Mouse (Mus musculus) forebrain, embryonic 10.5 days (tissue): Measurements from ENCODE around the gene Tet3. TPM values are rescaled to one million over a fixed set of nuclear protein-coding genes. Genes with fewer than 3 reads are reported as not detected.
"Not testable (repeated sequence)": the region's sequence is repeated elsewhere in the genome, so short reads cannot be mapped to it uniquely, and the experiment has no call there.

Experiments used
- DNase-seq: peaks from one replicate; pipeline ENCODE4 v3.0.0-alpha.2; 2017; ENCODE audit warnings: low spot score; ENCODE audit errors: extremely low spot score
- H3K27ac ChIP-seq: fragments of 300-500 bp; sonication (generic); 2 replicates; pipeline ENCODE4 v1.5.1; 2016; ENCODE audit warnings: mild to moderate bottlenecking
- H3K27me3 ChIP-seq: fragments of 300-500 bp; sonication (generic); 2 replicates; pipeline ENCODE4 v1.6.1; 2016; ENCODE audit warnings: mild to moderate bottlenecking; ENCODE audit not compliant: poor library complexity, severe bottlenecking
- H3K36me3 ChIP-seq: fragments of 300-500 bp; sonication (generic); replicated peaks from 2 replicates; pipeline ENCODE4 v1.6.1; 2016; ENCODE audit warnings: mild to moderate bottlenecking, moderate library complexity
- H3K4me1 ChIP-seq: fragments of 300-500 bp; sonication (generic); 2 replicates; pipeline ENCODE4 v1.6.1; 2016
- H3K4me3 ChIP-seq: fragments of 300-500 bp; sonication (generic); 2 replicates; pipeline ENCODE4 v1.5.1; 2016; ENCODE audit warnings: mild to moderate bottlenecking, moderate library complexity
- H3K9me3 ChIP-seq: fragments of 300-500 bp; sonication (generic); 2 replicates; pipeline ENCODE4 v1.6.1; 2016; ENCODE audit warnings: mild to moderate bottlenecking, moderate library complexity
- WGBS: fragments of 180-500 bp; shearing (Covaris S2); methylation state at CpG from one replicate; pipeline ENCODE4 v1.1.7; 2016; 5-methylcytosine and 5-hydroxymethylcytosine counted together
- polyA plus RNA-seq: library from polyadenylated mRNA; unstranded; fragments of >200 nt; fragmentation: Nextera tagmentation; extraction: Ambion mirVana; gene quantifications from 2 replicates; pipeline ENCODE4 v1.2.1, GENCODE M21; 2016

Tet3 gene
- polyA plus RNA-seq, 1 experiment from 2014 or later, result 38.3 TPM

DNA sequence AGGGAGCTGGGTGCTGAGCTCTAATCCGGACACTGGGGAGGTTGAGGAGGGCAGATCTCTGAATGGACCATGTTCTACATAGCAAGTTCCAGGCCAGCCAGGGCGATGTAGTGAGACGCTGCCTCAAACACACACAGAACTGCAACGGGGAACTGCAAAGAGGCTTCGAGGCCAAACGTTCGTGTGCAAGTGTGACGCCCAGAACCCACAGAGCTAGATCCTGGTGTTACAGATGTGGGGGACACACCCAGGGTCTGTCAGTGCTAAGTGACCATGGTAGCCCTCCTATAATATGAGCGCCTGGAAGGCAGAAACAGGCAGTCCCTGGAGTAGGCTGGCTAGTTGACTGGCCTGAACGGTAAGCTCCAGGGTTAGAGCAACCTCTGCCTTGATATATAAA, 101.4 kb downstream of the Tet3 start:
- WGBS, result 95% methylated on average over 10 of the region's 10 CpGs

DNA sequence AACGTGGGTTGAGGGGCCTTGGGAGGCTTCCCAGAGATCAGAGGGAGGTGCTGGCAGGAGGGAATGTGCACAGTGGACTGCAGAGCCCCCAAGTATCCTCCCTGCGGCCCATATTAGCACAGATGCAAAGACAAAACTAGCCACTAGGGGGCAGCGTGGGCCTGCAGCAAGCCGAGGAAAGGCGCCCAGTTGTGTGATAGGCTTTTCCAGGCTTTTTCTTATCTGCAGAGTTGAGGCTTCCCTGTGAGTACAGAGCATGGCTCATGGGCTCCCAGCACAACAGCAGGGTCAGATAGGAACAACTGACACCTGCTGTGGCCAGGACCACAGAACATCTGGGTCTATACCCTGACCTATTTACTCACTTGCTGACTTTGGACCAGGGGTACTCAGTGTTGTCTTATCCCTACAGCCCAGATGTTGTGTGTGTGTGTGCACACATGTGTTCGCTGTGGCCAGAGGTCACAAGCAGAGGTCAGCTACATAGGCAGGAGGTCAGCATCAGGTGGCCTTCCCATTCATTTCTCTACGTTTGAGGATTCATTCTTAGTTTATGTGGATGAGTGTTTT, 102.2 kb downstream of the Tet3 start:
- WGBS, result 26% methylated on average over 7 of the region's 7 CpGs
- Histone ChIP-seq H3K27me3 (no peaks in the 10 kb centered on the region), H3K36me3 (peaks cover 92% of the 10 kb centered on the region), H3K4me3 (no peak overlapping the region), H3K4me1 (peaks cover under 1% of the 10 kb centered on the region; the same call in 1 of the 2 replicates), H3K9me3 (no peaks in the 10 kb centered on the region), H3K27ac (no peak overlapping the region)
- DNase-seq, result peak; percentile 84

More for the DNA sequence above, 101.4 kb downstream of the Tet3 start:
- H3K4me1 ChIP-seq, result no peaks in the 10 kb centered on the region
- DNase-seq, result no peak
- no peaks in the 10 kb centered on the region for H3K27me3 ChIP-seq
- H3K9me3 ChIP-seq, result no peaks in the 10 kb centered on the region
- peaks cover 95% of the 10 kb centered on the region for H3K36me3 ChIP-seq
- no peak overlapping the region for H3K27ac ChIP-seq
- H3K4me3 ChIP-seq, result no peak overlapping the region

DNA sequence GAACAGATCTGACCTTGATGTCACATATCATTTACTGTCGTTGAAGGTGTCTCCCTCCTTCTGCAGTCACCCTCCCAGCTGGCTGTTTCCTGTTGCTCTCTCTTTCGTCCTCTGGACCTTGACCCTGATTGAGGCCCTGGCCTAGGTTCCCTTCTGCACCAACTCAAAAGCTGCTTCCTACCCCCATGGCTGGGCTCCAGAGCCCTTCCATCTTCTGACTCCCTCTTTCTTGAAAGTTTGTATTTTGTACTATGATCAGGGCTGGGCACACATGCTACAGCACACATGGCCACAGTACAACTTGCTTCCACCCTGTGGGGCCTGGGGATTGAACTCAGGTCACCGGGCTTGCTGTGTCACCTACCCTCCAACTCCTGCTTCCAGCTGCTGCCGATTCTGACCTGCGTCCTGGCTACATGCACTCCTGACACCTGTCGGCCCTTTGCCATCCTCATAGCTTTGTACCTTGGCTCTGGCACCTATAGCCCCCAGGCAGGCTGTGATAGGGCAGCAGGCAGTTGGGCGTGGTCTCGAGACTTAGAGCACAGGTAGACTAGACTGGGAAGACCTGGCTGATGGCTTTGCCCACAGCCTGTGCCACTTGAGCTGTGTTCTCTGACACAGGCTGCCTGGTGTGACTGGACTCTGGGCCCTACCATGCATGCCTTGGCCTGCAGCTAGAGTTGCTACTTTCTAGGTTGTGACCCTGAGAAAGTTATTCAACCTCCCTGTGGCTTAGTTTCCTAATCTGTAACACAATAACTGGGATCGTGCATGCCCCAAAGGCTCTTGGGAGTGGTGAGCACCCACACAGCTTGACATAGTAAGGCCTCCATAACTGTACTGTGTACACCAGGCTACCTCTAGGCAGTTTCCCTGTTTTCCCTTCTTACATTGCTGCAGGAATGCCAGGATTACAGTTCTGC, 103.8 kb downstream of the Tet3 start:
- Histone ChIP-seq H3K27me3 (no peaks in the 10 kb centered on the region), H3K4me3 (no peak overlapping the region), H3K4me1 (peaks cover 14% of the 10 kb centered on the region), H3K36me3 (peaks cover 80% of the 10 kb centered on the region), H3K9me3 (no peaks in the 10 kb centered on the region), H3K27ac (no peak overlapping the region)
- no peak for DNase-seq
- WGBS, result 87% methylated on average over 9 of the region's 9 CpGs

DNA sequence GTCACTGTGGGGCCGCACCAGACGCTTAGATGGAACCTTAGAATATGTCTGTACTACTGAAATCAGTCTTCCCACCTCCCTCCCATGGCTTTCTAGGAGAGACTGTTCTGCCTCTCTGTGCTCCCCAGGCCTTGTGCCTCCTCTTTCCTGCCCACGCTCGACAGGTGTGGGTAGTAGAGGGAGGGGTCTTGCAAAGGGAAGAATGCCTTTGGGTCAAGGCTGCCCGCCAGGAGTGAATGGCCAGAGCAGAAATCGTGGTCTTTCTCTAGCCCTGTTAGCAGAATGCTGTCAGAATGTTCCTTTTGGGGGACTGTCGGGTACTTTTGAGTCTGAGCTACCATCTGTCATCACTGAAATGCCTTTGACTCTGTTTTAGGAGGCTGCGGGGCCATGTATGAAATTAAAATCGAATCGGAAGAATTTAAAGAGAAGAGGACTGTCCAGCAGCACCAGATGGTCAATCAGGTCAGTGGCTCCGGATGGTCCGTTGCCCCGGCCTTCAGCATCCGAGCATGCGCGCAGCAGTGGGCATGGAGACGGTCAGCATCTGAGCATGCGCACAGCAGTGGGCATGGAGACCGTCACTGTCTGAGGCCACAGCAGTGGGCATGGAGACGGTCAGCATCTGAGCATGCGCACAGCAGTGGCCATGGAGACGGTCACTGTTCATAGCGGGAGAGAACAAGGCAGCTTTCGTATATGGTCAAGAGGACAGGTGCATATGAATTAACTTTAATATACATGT, 106.0 kb downstream of the Tet3 start:
- DNase-seq, result no peak
- Histone ChIP-seq H3K27me3 (no peaks in the 10 kb centered on the region), H3K27ac (peak overlapping the region; percentile 97; the same call in 1 of the 2 replicates), H3K4me3 (no peak overlapping the region), H3K36me3 (peaks cover 57% of the 10 kb centered on the region), H3K4me1 (peaks cover 28% of the 10 kb centered on the region), H3K9me3 (no peaks in the 10 kb centered on the region)
- WGBS, result 95% methylated on average over 24 of the region's 24 CpGs

DNA sequence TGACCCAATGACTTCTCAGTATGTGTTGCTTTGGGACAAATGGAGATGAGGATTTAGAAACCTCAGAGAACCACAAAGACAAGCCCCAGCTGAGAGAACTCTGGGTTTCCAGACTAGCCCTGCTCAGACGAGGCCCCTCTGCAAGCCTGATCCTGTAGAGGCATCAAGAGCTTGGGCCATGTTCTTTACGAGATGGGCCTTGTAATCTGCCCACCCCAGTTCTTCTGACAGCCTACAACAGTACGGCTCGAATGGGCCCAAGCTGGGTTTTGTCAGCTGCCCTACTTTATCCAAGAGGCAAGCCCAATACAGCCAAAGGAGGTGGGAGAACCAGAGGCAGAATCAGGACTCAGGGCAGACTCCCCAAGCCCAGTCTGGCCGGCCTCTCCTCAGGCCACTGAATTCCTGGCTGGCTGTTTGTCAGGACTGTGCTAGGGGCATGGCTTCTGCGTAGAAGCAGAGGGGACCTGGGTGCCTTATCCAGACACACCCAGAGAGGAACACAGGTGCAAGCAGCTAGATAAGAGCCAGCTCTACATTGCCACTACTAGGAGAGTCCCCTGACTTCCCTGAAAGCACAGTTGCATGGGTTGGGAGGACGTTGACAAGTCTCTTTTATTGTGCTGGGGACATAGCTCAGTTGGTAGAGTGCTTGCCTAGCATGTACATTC, 107.3 kb downstream of the Tet3 start:
- WGBS, result 87% methylated on average over 7 of the region's 7 CpGs
- DNase-seq, result no peak
- Histone ChIP-seq H3K9me3 (no peaks in the 10 kb centered on the region), H3K4me1 (peaks cover 28% of the 10 kb centered on the region), H3K27me3 (no peaks in the 10 kb centered on the region), H3K36me3 (peaks cover 48% of the 10 kb centered on the region), H3K4me3 (no peak overlapping the region; the same call in 1 of the 2 replicates), H3K27ac (peak overlapping the region; percentile 97)

DNA sequence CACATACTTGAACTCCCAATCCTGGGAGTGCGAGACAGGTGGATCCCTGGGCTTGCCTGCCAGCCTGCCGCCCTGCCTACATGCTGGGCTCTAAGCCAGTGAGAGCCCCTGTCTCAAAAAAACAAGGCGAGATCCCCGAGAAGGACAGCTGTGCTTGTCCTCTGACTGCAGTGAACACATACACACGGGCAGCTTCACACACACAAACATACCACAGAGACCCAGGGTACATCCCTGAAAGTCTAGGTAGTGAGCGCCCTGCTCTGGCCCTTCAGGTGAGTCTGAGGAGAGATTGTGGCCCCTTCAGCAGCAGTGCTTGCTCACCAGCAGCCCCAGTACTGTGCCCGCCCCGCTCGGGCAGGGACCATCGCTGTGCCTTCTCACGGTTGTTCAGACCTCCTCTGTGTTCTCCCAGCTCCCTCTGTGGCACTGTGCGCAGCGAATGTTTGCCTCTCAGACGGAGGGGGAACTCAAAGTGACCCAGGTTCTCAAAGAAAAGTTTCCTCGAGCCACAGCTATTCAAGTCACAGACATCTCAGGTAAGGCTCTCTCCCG, 108.0 kb downstream of the Tet3 start:
- Histone ChIP-seq H3K4me3 (no peak overlapping the region; the same call in 1 of the 2 replicates), H3K9me3 (no peaks in the 10 kb centered on the region)

DNA sequence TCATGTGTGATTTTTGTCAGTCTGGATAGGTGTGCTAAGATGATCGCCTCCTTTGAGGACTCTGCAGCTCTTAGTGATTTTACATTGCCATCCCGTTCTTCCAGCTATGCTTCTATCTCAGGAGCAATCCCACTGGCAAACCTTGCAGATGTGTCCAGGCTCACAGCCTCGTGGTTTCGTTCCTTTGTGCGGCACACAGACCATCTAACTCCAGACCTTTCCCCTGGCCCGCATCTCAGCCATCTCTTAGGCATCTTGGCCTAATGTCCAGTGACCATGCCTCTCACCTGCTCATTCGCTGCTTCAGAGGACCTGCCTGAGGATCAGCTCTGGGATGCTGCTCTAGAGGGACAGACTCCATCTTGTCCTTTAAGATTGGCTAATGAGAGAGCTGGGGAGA, 108.7 kb downstream of the Tet3 start:
- Histone ChIP-seq H3K36me3 (peaks cover 36% of the 10 kb centered on the region), H3K27ac (peak overlapping the region; percentile 97), H3K27me3 (no peaks in the 10 kb centered on the region), H3K4me1 (peaks cover 28% of the 10 kb centered on the region), H3K9me3 (no peaks in the 10 kb centered on the region), H3K4me3 (peak overlapping the region; percentile 95)
- 87% methylated on average over 7 of the region's 7 CpGs for WGBS
- no peak for DNase-seq

More for the DNA sequence above, 108.0 kb downstream of the Tet3 start:
- Histone ChIP-seq H3K27me3 (no peaks in the 10 kb centered on the region), H3K27ac (peak overlapping the region; percentile 97), H3K36me3 (peaks cover 43% of the 10 kb centered on the region), H3K4me1 (peaks cover 28% of the 10 kb centered on the region)
- DNase-seq, result no peak
- 91% methylated on average over 16 of the region's 16 CpGs for WGBS

DNA sequence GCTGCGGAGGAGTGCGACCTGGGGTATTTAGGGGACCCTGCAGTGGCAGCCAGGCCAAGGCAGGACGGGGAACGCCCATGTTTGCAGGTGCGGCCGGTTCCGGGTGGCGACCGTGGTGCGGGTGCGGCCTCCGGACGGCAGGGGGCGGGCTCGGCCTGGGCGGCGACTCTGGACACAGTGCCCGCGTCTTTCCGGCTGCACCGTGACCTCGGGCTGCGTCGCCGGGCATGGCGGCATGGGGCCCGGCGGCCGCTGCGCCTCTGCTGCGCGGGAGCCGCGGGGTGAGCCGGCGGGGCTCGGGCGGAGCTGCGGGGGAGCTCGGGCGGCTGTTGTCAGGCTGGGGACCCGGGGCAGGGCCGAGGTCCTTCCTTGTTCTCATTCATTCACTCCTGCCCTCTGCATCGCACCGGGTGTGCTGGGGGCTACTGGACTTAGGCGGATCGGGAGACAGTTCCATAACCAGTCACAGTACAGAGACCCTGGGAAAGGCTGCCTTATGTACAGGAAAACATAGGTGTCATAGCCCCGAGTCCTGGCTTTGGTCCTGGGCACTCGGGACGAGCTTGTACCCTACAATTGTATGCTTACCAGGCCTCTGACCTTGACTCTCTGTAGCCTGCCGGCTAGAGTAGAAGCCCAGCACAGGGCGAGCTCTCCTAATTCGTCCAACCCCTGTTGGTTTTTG, 109.5 kb downstream of the Tet3 start:
- Histone ChIP-seq H3K36me3 (peaks cover 28% of the 10 kb centered on the region), H3K9me3 (no peaks in the 10 kb centered on the region), H3K27me3 (no peaks in the 10 kb centered on the region), H3K4me3 (peak overlapping the region; percentile 95), H3K4me1 (peaks cover 28% of the 10 kb centered on the region), H3K27ac (peak overlapping the region; percentile 97)
- DNase-seq, result peak; percentile 91
- WGBS, result under 1% methylated on average over 53 of the region's 53 CpGs

DNA sequence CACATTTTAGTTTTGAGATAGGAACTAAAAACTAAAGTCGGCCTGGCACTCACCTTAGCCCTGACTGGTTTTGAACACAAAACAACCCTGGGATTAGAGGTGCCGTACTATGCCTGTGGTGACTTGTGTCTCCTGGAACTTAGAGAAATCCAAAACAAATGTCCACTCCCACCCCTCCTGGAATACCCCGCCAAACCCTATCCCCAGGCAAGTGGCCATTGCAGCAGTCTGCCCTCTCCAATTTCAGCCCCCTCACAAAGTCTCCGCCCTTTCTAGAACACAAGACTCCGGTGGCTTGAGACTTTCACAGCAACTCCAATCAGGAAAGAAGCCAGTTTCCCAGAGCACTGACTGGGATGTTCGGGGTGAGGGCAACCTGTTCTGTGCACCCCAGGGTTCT, 110.0 kb downstream of the Tet3 start, which contains the start of gene Bola3:
TSS of gene Bola3 (plus strand) at position 275 of the 400 bp plus-strand sequence.
- Histone ChIP-seq H3K27ac (peak within 1 kb of the TSS; percentile 97), H3K4me3 (peak within 1 kb of the TSS; percentile 95), H3K9me3 (no peaks in the 10 kb centered on the region), H3K4me1 (peaks cover 28% of the 10 kb centered on the region), H3K27me3 (no peaks in the 10 kb centered on the region), H3K36me3 (peaks cover 25% of the 10 kb centered on the region)
- WGBS, result 33% methylated on average over 6 of the region's 6 CpGs
- no peak for DNase-seq

DNA sequence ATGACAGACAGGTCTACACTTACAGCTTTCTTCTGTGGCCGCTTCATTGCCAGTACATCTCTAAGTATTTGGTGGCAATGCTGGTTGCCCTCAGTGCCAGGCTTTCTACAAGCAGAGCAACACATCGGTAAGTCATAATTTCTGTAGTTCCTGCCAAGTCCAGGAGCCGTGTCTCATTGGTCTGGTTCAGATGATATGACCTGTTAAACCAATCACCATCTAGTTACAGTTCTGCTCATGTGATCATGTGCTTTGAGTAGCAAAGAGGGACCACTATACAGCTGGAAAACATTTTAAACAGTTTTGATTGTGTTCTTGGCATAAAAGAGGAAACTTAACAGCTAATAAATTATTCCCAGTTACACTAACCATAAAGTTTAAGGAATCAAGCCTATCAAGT, 111.0 kb downstream of the Tet3 start:
- no peak for DNase-seq
- Histone ChIP-seq H3K36me3 (peaks cover 22% of the 10 kb centered on the region), H3K27me3 (no peaks in the 10 kb centered on the region), H3K9me3 (no peaks in the 10 kb centered on the region), H3K4me3 (no peak overlapping the region), H3K27ac (no peak overlapping the region), H3K4me1 (peaks cover 28% of the 10 kb centered on the region)
- WGBS, result 87% methylated on average over 3 of the region's 3 CpGs

DNA sequence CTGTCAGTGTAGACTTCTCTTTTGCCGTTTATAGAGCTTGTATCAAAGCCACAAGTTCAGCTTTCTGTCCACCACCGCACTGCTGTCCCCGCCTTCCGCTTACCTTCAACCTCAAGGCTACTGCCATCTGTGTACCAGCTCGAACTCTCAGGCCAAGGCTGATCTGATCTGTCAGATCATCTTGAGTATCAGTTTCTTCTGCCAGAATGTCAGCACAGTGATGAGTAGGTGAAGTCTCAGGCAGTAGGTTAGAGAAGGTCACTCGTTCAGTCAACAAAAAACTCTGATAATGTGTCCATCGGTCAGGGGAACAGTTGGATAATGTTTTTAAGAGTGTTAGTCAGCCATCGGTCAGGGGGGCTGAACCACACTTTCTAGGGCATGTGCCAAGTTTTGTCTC, 113.6 kb downstream of the Tet3 start:
- 95% methylated on average over 8 of the region's 8 CpGs for WGBS
- not testable (repeated sequence) for H3K4me3 ChIP-seq, H3K27me3 ChIP-seq, H3K27ac ChIP-seq, DNase-seq, H3K9me3 ChIP-seq
- Histone ChIP-seq H3K4me1 (peaks cover 15% of the 10 kb centered on the region), H3K36me3 (peaks cover 39% of the 10 kb centered on the region)
